Mouse (Mus musculus): ENCODE data around the gene Sult2a8.
"Not testable (repeated sequence)": the region's sequence is repeated elsewhere in the genome, so short reads cannot be mapped to it uniquely, and the experiment has no call there.

Sult2a8 gene

GRCm38 (mm10) chr7:14446534-14446933 is at the start of gene Sult2a8:
Gene Sult2a8 (minus strand): TSS chr7:14446769.
- DNase-seq (ENCODE audit: low spot score): no peak

GRCm38 (mm10) chr7:14494130-14494529 is 47.6 kb upstream of the Sult2a8 start, which contains the start of gene Sult2a7:
Gene Sult2a7 (minus strand): TSS chr7:14494230.
- DNase-seq (ENCODE audit: low spot score): no peak

GRCm38 (mm10) chr7:14492886-14493285 is 46.3 kb upstream of the Sult2a8 start:
- DNase-seq (ENCODE audit: low spot score): no peak

GRCm38 (mm10) chr7:14439581-14439980 is 7.0 kb downstream of the Sult2a8 start:
- DNase-seq (ENCODE audit: low spot score): no peak

- no peak for DNase-seq (ENCODE audit: low spot score)
Observed at GRCm38 (mm10) chr7:14438484-14438883, 8.1 kb downstream of the Sult2a8 start.

- no peak for DNase-seq (ENCODE audit: low spot score)
Observed at GRCm38 (mm10) chr7:14438029-14438428, 8.5 kb downstream of the Sult2a8 start.

GRCm38 (mm10) chr7:14399363-14399762 is 47.2 kb downstream of the Sult2a8 start:
- DNase-seq (ENCODE audit: low spot score): not testable (repeated sequence)

GRCm38 (mm10) chr7:14396462-14396861 is 50.1 kb downstream of the Sult2a8 start:
- DNase-seq (ENCODE audit: low spot score): no peak

Measured in left cerebral cortex, adult 11 months (tissue).